Mouse (Mus musculus): ENCODE data around the gene Farp1.

- TF ChIP-seq CTCF (IDR thresholded peaks at IDR 0.05; ENCODE audit: extremely low read depth, insufficient read length, insufficient replicate concordance, low read depth, low read length) = no peak
- TF ChIP-seq POLR2A (IDR thresholded peaks at IDR 0.05; ENCODE audit: low read depth, low read length) = no peak
Observed at GRCm38 (mm10) chr14:121037276-121037675, 2.3 kb downstream of the Farp1 start.
